Mouse (Mus musculus) kidney, embryonic 16.5 days (tissue): Measurements from ENCODE around the gene March7. TPM values are rescaled to one million over a fixed set of nuclear protein-coding genes. Genes with fewer than 3 reads are reported as not detected.

ENCODE experiments used
- ATAC-seq: fragments of 200-750 bp; cut with Nextera tagmentation; 2 replicates; pipeline ENCODE4 v1.8.0; 2017; ENCODE audit warnings: moderate TSS enrichment; ENCODE audit not compliant: low FRiP score, low TSS enrichment
- H3K27ac ChIP-seq: fragments of 300-500 bp; sonication (generic); 2 replicates; pipeline ENCODE4 v1.5.1; 2014; ENCODE audit warnings: low read length
- H3K27me3 ChIP-seq: fragments of 300-500 bp; sonication (generic); 2 replicates; pipeline ENCODE4 v1.6.1; 2014; ENCODE audit warnings: low read length, control low read depth, mixed read lengths; ENCODE audit not compliant: insufficient read depth
- H3K36me3 ChIP-seq: fragments of 300-500 bp; sonication (generic); 2 replicates; pipeline ENCODE4 v1.6.1; 2014; ENCODE audit warnings: low read length, control low read depth, mixed read lengths; ENCODE audit not compliant: insufficient read depth
- H3K4me1 ChIP-seq: fragments of 300-500 bp; sonication (generic); 2 replicates; pipeline ENCODE4 v1.6.1; 2014; ENCODE audit warnings: low read length, control low read depth, mixed read lengths; ENCODE audit not compliant: insufficient read depth
- H3K4me2 ChIP-seq: fragments of 300-500 bp; sonication (generic); replicated peaks from 2 replicates; pipeline ENCODE4 v1.6.1; 2014; ENCODE audit warnings: low read depth, low read length
- H3K4me3 ChIP-seq: fragments of 300-500 bp; sonication (generic); 2 replicates; pipeline ENCODE4 v1.5.1; 2014; ENCODE audit warnings: mild to moderate bottlenecking, low read length
- H3K9ac ChIP-seq: fragments of 300-500 bp; sonication (generic); replicated peaks from 2 replicates; pipeline ENCODE4 v1.6.1; 2014; ENCODE audit warnings: low read length
- H3K9me3 ChIP-seq: fragments of 300-500 bp; sonication (generic); 2 replicates; pipeline ENCODE4 v1.6.1; 2016; ENCODE audit warnings: low read length, control low read depth
- WGBS: fragments of 180-500 bp; shearing (Covaris S2); extraction: QIAGEN DNeasy Blood & Tissue Kit; methylation state at CpG from one replicate; pipeline ENCODE4 v1.1.7; 2014; 5-methylcytosine and 5-hydroxymethylcytosine counted together
- polyA plus RNA-seq: library from polyadenylated mRNA; unstranded; fragments of >200 nt; fragmentation: Nextera tagmentation; extraction: Ambion mirVana; gene quantifications from 2 replicates; pipeline ENCODE4 v1.2.1, GENCODE M21; 2015

The March7 gene
- polyA plus RNA-seq, 1 experiment from 2014 or later = 64.6 TPM

- Histone ChIP-seq H3K9me3 (no peaks in the 10 kb centered on the region), H3K4me3 (no peak overlapping the region), H3K27ac (no peak overlapping the region), H3K36me3 (no peaks in the 10 kb centered on the region), H3K4me1 (peaks cover 11% of the 10 kb centered on the region), H3K9ac (no peak overlapping the region), H3K4me2 (no peak overlapping the region), H3K27me3 (no peaks in the 10 kb centered on the region)
- 93% methylated on average over 4 of the region's 4 CpGs for WGBS
- ATAC-seq = no peak
Observed at GRCm38 (mm10) chr2:60278627-60279026, 68.9 kb downstream of the March7 start.

- H3K27ac ChIP-seq = no peak overlapping the region
- H3K4me3 ChIP-seq = peak overlapping the region; percentile 56; the same call in 1 of the 2 replicates
Observed at GRCm38 (mm10) chr2:60282625-60283024, 72.9 kb downstream of the March7 start.

GRCm38 (mm10) chr2:60283208-60283750 is 73.6 kb downstream of the March7 start:
- Histone ChIP-seq H3K4me1 (peaks cover 12% of the 10 kb centered on the region), H3K27ac (peak overlapping the region; percentile 31; the same call in 1 of the 2 replicates), H3K36me3 (no peaks in the 10 kb centered on the region), H3K27me3 (no peaks in the 10 kb centered on the region), H3K9me3 (no peaks in the 10 kb centered on the region), H3K4me3 (peak overlapping the region; percentile 56), H3K9ac (peak overlapping the region; percentile 74), H3K4me2 (peak overlapping the region; percentile 95)
- WGBS = 11% methylated on average over 9 of the region's 9 CpGs
- ATAC-seq = no peak

More at GRCm38 (mm10) chr2:60282625-60283024, 72.9 kb downstream of the March7 start:
- ATAC-seq = no peak
- 74% methylated on average over 4 of the region's 4 CpGs for WGBS
- H3K27me3 ChIP-seq = no peaks in the 10 kb centered on the region
- H3K36me3 ChIP-seq = no peaks in the 10 kb centered on the region
- no peak overlapping the region for H3K9ac ChIP-seq
- no peaks in the 10 kb centered on the region for H3K9me3 ChIP-seq
- peak overlapping the region; percentile 95 for H3K4me2 ChIP-seq
- peaks cover 12% of the 10 kb centered on the region for H3K4me1 ChIP-seq

- Histone ChIP-seq H3K9ac (peak overlapping the region; percentile 74), H3K27ac (peak overlapping the region; percentile 31; the same call in 1 of the 2 replicates), H3K4me3 (peak overlapping the region; percentile 56), H3K4me2 (peak overlapping the region; percentile 95), H3K36me3 (no peaks in the 10 kb centered on the region), H3K9me3 (no peaks in the 10 kb centered on the region), H3K4me1 (peaks cover 12% of the 10 kb centered on the region), H3K27me3 (no peaks in the 10 kb centered on the region)
- WGBS = under 1% methylated on average over 42 of the region's 42 CpGs
- peak; percentile 94 for ATAC-seq
Observed at GRCm38 (mm10) chr2:60283751-60284466, 74.2 kb downstream of the March7 start.

GRCm38 (mm10) chr2:60284467-60284821 is 74.8 kb downstream of the March7 start, which contains the start of gene Cd302:
TSS of gene Cd302 (minus strand) at chr2:60284488.
- Histone ChIP-seq H3K27me3 (no peaks in the 10 kb centered on the region), H3K9ac (peak within 1 kb of the TSS; percentile 74), H3K4me2 (peak within 1 kb of the TSS; percentile 95), H3K36me3 (no peaks in the 10 kb centered on the region), H3K4me1 (peaks cover 12% of the 10 kb centered on the region), H3K4me3 (peak within 1 kb of the TSS; percentile 56), H3K9me3 (no peaks in the 10 kb centered on the region), H3K27ac (peak within 1 kb of the TSS; percentile 31; the same call in 1 of the 2 replicates)
- ATAC-seq = no peak
- WGBS = 31% methylated on average over 4 of the region's 4 CpGs

GRCm38 (mm10) chr2:60285107-60285617 is 75.5 kb downstream of the March7 start:
- no peak overlapping the region for H3K27ac ChIP-seq
- no peaks in the 10 kb centered on the region for H3K36me3 ChIP-seq
- ATAC-seq = no peak
- WGBS = 91% methylated on average over 8 of the region's 8 CpGs
- H3K4me1 ChIP-seq = peaks cover 12% of the 10 kb centered on the region
- no peak overlapping the region for H3K9ac ChIP-seq
- no peaks in the 10 kb centered on the region for H3K27me3 ChIP-seq
- no peak overlapping the region for H3K4me2 ChIP-seq
- no peaks in the 10 kb centered on the region for H3K9me3 ChIP-seq
- no peak overlapping the region for H3K4me3 ChIP-seq

- no peaks in the 10 kb centered on the region for H3K9me3 ChIP-seq
- H3K4me3 ChIP-seq = no peak overlapping the region
- no peak for ATAC-seq
- H3K4me2 ChIP-seq = no peak overlapping the region
- no peak overlapping the region for H3K9ac ChIP-seq
- no peaks in the 10 kb centered on the region for H3K36me3 ChIP-seq
- WGBS = 78% methylated on average over 4 of the region's 4 CpGs
- H3K4me1 ChIP-seq = 0 out of 2 replicates have a peak, but pooled peaks cover 1% of the 10 kb centered on the region
- H3K27me3 ChIP-seq = no peaks in the 10 kb centered on the region
- no peak overlapping the region for H3K27ac ChIP-seq
Observed at GRCm38 (mm10) chr2:60288606-60289005, 78.9 kb downstream of the March7 start.

- Histone ChIP-seq H3K9me3 (no peaks in the 10 kb centered on the region), H3K4me2 (no peak overlapping the region), H3K36me3 (no peaks in the 10 kb centered on the region), H3K9ac (no peak overlapping the region), H3K27me3 (no peaks in the 10 kb centered on the region), H3K27ac (no peak overlapping the region), H3K4me3 (no peak overlapping the region), H3K4me1 (no peaks in the 10 kb centered on the region)
- 59% methylated on average over 1 of the region's 1 CpGs for WGBS
- no peak for ATAC-seq
Observed at GRCm38 (mm10) chr2:60289451-60289850, 79.8 kb downstream of the March7 start.

- H3K27ac ChIP-seq = no peak overlapping the region
- no peaks in the 10 kb centered on the region for H3K36me3 ChIP-seq
- H3K4me2 ChIP-seq = no peak overlapping the region
- no peaks in the 10 kb centered on the region for H3K4me1 ChIP-seq
- no peak for ATAC-seq
- H3K27me3 ChIP-seq = no peaks in the 10 kb centered on the region
- whole genome bisulfite sequencing = 81% methylated on average over 4 of the region's 4 CpGs
- H3K9me3 ChIP-seq = no peaks in the 10 kb centered on the region
- no peak overlapping the region for H3K9ac ChIP-seq
- no peak overlapping the region for H3K4me3 ChIP-seq
Observed at GRCm38 (mm10) chr2:60291381-60291780, 81.7 kb downstream of the March7 start.

GRCm38 (mm10) chr2:60298266-60298665 is 88.6 kb downstream of the March7 start:
- no peaks in the 10 kb centered on the region for H3K27me3 ChIP-seq
- no peak overlapping the region for H3K4me3 ChIP-seq
- no peaks in the 10 kb centered on the region for H3K4me1 ChIP-seq
- WGBS = 78% methylated on average over 3 of the region's 3 CpGs
- H3K9me3 ChIP-seq = no peaks in the 10 kb centered on the region
- H3K9ac ChIP-seq = no peak overlapping the region
- H3K4me2 ChIP-seq = no peak overlapping the region
- H3K36me3 ChIP-seq = no peaks in the 10 kb centered on the region
- H3K27ac ChIP-seq = no peak overlapping the region
- ATAC-seq = no peak
